8 mouse cellular contexts compared by ENCODE assay signal in genomic region chr17:84365791-84366301, GRCm38 (mm10).
DNase-seq lines count a peak whose midpoint lies in the region; ATAC-seq and TF ChIP-seq lines count a peak whose summit lies in the region.

No protein-coding gene starts in this region.

- DNase-seq in Patski (ENCODE audit: low read depth, low spot score): no peak
- DNase-seq in lung, postnatal 0 days (ENCODE audit: low spot score): peak; percentile 88
- no peak for DNase-seq in left cerebral cortex, adult 18-20 months (ENCODE audit: low spot score in 2 of 2)
- no peak for DNase-seq in cerebellum, postnatal 36 days
- no peak for DNase-seq in frontal cortex, postnatal 25 days (ENCODE audit: low spot score in 2 of 2)

- H3K9me3 ChIP-seq in hindbrain, embryonic 16.5 days (ENCODE audit: control insufficient read depth, low read length): no peaks in the 10 kb centered on the region
- no peaks in the 10 kb centered on the region for H3K9me3 ChIP-seq in lung, postnatal 0 days (ENCODE audit: low read length)

- 32% methylated on average over 6 of the region's 6 CpGs for WGBS in hindbrain, embryonic 16.5 days
- 27% methylated on average over 6 of the region's 6 CpGs for WGBS in lung, postnatal 0 days

- peaks cover 4% of the 10 kb centered on the region for H3K4me1 ChIP-seq in cortical plate, adult 2 months (ENCODE audit: control insufficient read depth, insufficient read depth, low read length)
- H3K4me1 ChIP-seq in hindbrain, embryonic 16.5 days (ENCODE audit: control insufficient read depth, insufficient read depth, low read depth, low read length): peaks cover 37% of the 10 kb centered on the region
- peaks cover 33% of the 10 kb centered on the region for H3K4me1 ChIP-seq in lung, postnatal 0 days (ENCODE audit: insufficient read depth, low read depth, low read length)

- ATAC-seq in Patski: peak; percentile 7
- peak; percentile 63; the same call in 1 of the 2 replicates for ATAC-seq in hindbrain, embryonic 16.5 days
- peak; percentile 73 for ATAC-seq in lung, postnatal 0 days
- ATAC-seq in erythroblast, adult 5-6 weeks (replicated peaks; ENCODE audit: low FRiP score, poor library complexity, severe bottlenecking): no peak

- H3K36me3 ChIP-seq in hindbrain, embryonic 16.5 days (ENCODE audit: control insufficient read depth, insufficient read depth, low read length): no peaks in the 10 kb centered on the region
- H3K36me3 ChIP-seq in lung, postnatal 0 days (ENCODE audit: insufficient read depth, low read length): no peaks in the 10 kb centered on the region

- CTCF ChIA-PET in Patski (lab: Charles Lee): interaction anchor here (1.6 kb wide), 1 partner anchor 122 kb away, joined by 3 read pairs; no protein-coding TSS in a partner anchor

- no peak overlapping the region for H3K4me2 ChIP-seq in hindbrain, embryonic 16.5 days (ENCODE audit: low read length)
- no peak overlapping the region for H3K4me2 ChIP-seq in lung, postnatal 0 days (replicated peaks; ENCODE audit: low read depth, low read length)

- POLR2A ChIA-PET in Patski (lab: Charles Lee): interaction anchor here (0.6 to 1.1 kb wide), 2 partner anchors 9 to 31 kb away, joined by 3 read pairs; no protein-coding TSS in a partner anchor

- TF ChIP-seq CTCF in Patski (IDR thresholded peaks at IDR 0.05): no peak
- no peak for TF ChIP-seq CTCF in cortical plate, adult 2 months (IDR thresholded peaks at IDR 0.05; ENCODE audit: extremely low read depth, insufficient read depth, low read length)
- TF ChIP-seq CTCF in lung, postnatal 0 days (IDR thresholded peaks at IDR 0.05): no peak

- no peaks in the 10 kb centered on the region for H3K27me3 ChIP-seq in Patski
- H3K27me3 ChIP-seq in hindbrain, embryonic 16.5 days (replicated peaks; ENCODE audit: control insufficient read depth, insufficient read depth, low read length): no peaks in the 10 kb centered on the region
- no peaks in the 10 kb centered on the region for H3K27me3 ChIP-seq in lung, postnatal 0 days (replicated peaks; ENCODE audit: insufficient read depth, low read length)

- H3K9ac ChIP-seq in hindbrain, embryonic 16.5 days (ENCODE audit: low read depth, low read length): peak overlapping the region; percentile 17; the same call in 1 of the 2 replicates
- H3K9ac ChIP-seq in lung, postnatal 0 days (replicated peaks; ENCODE audit: low read depth): no peak overlapping the region

- no peak for TF ChIP-seq POLR2A in cortical plate, adult 2 months (IDR thresholded peaks at IDR 0.05; ENCODE audit: extremely low read depth, insufficient read depth, low read length)

- in situ Hi-C loops in Patski (cut with MboI; ENCODE audit: low pct_unique_long_range_greater_than_20kb): no loop called here

- peak overlapping the region; percentile 46 for H3K27ac ChIP-seq in cortical plate, adult 2 months (ENCODE audit: insufficient read depth, low read length)
- peak overlapping the region; percentile 71 for H3K27ac ChIP-seq in hindbrain, embryonic 16.5 days (ENCODE audit: low read depth, low read length)
- H3K27ac ChIP-seq in lung, postnatal 0 days (ENCODE audit: low read length): peak overlapping the region; percentile 77

- TF ChIP-seq EP300 in lung, postnatal 0 days (IDR thresholded peaks at IDR 0.05): 0 out of 2 replicates have a peak, but pooled peaks have one; percentile 65

- no peak overlapping the region for H3K4me3 ChIP-seq in cortical plate, adult 2 months (ENCODE audit: insufficient read depth, low read length)
- H3K4me3 ChIP-seq in hindbrain, embryonic 16.5 days (ENCODE audit: low read length): no peak overlapping the region
- no peak overlapping the region for H3K4me3 ChIP-seq in lung, postnatal 0 days (ENCODE audit: low read depth, low read length)
